Mouse (Mus musculus): ENCODE results near the gene Cnfn.

GRCm38 (mm10) chr7:25365937-25366625 is 3.4 kb downstream of the Cnfn start:
- no peak for TF ChIP-seq CTCF (conservative IDR thresholded peaks at IDR 0.05; ENCODE audit: insufficient read depth, insufficient read length, low read depth, low read length)
- TF ChIP-seq POLR2A (IDR thresholded peaks at IDR 0.05; ENCODE audit: low read depth, low read length), result no peak
